Mouse (Mus musculus) lung, postnatal 0 days (tissue): ENCODE measurements at regions not wholly inside any gene's neighbourhood (a gene's known extent, or its start where the extent isn't known, plus 50 kb on each side); places are given as distances from the start of the nearest gene placed in this dataset.

Experiments used
- CTCF ChIP-seq: IDR thresholded peaks from 2 replicates; pipeline ENCODE4 v1.5.1; 2016; ENCODE audit warnings: antibody characterized with exemption, mild to moderate bottlenecking
- EP300 ChIP-seq: IDR thresholded peaks from 2 replicates; pipeline ENCODE4 v1.6.1; 2016; ENCODE audit warnings: antibody characterized with exemption, mild to moderate bottlenecking, control low read depth

- TF ChIP-seq EP300 (no peak), CTCF (no peak)
Measured at GRCm38 (mm10) chr5:141058141-141058540, 57.8 kb upstream of the Card11 start.
